In the genomic region with DNA sequence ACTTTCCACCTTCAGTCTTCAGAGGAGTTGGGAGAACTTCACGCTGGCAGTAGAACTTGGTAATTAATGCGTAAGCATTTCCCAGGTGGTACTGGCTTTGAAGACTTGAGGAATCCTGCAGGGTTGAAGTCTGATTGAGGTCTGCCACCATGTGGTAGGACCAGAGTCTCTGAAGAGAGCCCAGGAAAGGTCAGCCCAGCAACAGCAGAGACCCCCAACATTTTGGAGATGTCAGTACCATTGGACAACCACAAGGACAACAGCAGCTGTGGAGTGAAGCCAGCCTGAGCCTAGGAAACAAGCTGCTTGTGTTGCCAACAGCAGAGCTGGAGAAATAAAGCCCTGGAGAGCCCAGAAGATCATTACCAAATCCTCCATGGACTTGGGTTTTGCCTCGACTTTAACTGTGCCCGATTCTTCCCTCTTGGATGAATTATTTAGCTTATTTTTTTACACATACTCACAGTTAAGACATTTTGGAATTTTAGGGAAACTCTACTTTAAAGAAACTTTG, we compare ENCODE assay signal across 9 mouse cellular contexts. TPM values are rescaled to one million over a fixed set of nuclear protein-coding genes. Genes with fewer than 3 reads are reported as not detected.
A peak's percentile ranks its signal among the peaks of the same experiment; 100 is the strongest.
DNase-seq lines count a peak whose midpoint lies in the region; ATAC-seq and TF ChIP-seq lines count a peak whose summit lies in the region.
"Had no signal": no experiment of that assay in that cellular context is flagged by ENCODE, and none has a peak within 500 bp of the region (broad histone marks: within the 10 kb centered on the region; RNA-seq: fewer than 3 reads in every experiment).

No protein-coding gene starts in this region.

- ATAC-seq in kidney, embryonic 14.5 days (ENCODE audit: low FRiP score, low TSS enrichment) = no peak
- ATAC-seq in granulocyte monocyte progenitor cell, adult 5-6 weeks (replicated peaks; ENCODE audit: poor library complexity, severe bottlenecking) = no peak

- no peak for TF ChIP-seq POLR2A in kidney, adult 2 months (IDR thresholded peaks at IDR 0.05; ENCODE audit: low read depth, low read length)

- TF ChIP-seq CTCF in kidney, adult 2 months (conservative IDR thresholded peaks at IDR 0.05; ENCODE audit: insufficient read depth, insufficient read length, low read depth, low read length) = peak; percentile 27; the same call in 1 of the 2 replicates

- no peaks in the 10 kb centered on the region for H3K36me3 ChIP-seq in kidney, adult 2 months (ENCODE audit: control insufficient read depth, insufficient read depth, low read length)
- H3K36me3 ChIP-seq in kidney, embryonic 14.5 days (ENCODE audit: control insufficient read depth, insufficient read depth, low read length) = peaks cover 5% of the 10 kb centered on the region; the same call in 1 of the 2 replicates
- H3K36me3 ChIP-seq: neural tube, embryonic 13.5 days had no signal

- H3K4me3 ChIP-seq in kidney, adult 2 months (ENCODE audit: insufficient read depth, low read depth, low read length) = no peak overlapping the region
- H3K4me3 ChIP-seq in kidney, embryonic 14.5 days (ENCODE audit: low read length) = no peak overlapping the region
- H3K4me3 ChIP-seq: neural tube, embryonic 13.5 days had no signal

- DNase-seq in adrenal gland, postnatal 14 days = peak; percentile 34
- no peak for DNase-seq in adrenal gland, postnatal 4 days (ENCODE audit: low spot score in 2 of 2)
- DNase-seq in kidney, adult 2 months = peak; percentile 47
- DNase-seq in right cerebral cortex, postnatal 10 days (ENCODE audit: low spot score in 2 of 2) = peak; percentile 33 to 34
- DNase-seq in right cerebral cortex, postnatal 25 days = no peak
- DNase-seq in telencephalon, adult 2 months (ENCODE audit: low read depth, low spot score) = peak; percentile 4

- no peak overlapping the region for H3K9ac ChIP-seq in kidney, embryonic 14.5 days (ENCODE audit: low read depth, low read length)
- H3K9ac ChIP-seq: neural tube, embryonic 13.5 days had no signal

- H3K4me2 ChIP-seq in kidney, embryonic 14.5 days (replicated peaks; ENCODE audit: low read depth, low read length) = no peak overlapping the region
- H3K4me2 ChIP-seq: neural tube, embryonic 13.5 days had no signal

- 43% methylated on average over 4 of the region's 4 CpGs for WGBS in kidney, adult 2 months
- WGBS in kidney, embryonic 14.5 days = 72% methylated on average over 4 of the region's 4 CpGs

- no peaks in the 10 kb centered on the region for H3K27me3 ChIP-seq in kidney, adult 2 months (replicated peaks; ENCODE audit: control insufficient read depth, insufficient read depth, low read length)
- no peaks in the 10 kb centered on the region for H3K27me3 ChIP-seq in kidney, embryonic 14.5 days (ENCODE audit: control insufficient read depth, insufficient read depth, low read length)
- H3K27me3 ChIP-seq: neural tube, embryonic 13.5 days had no signal

- H3K27ac ChIP-seq in kidney, adult 2 months (ENCODE audit: insufficient read depth, low read depth, low read length) = no peak overlapping the region
- H3K27ac ChIP-seq in kidney, embryonic 14.5 days (ENCODE audit: low read depth, low read length) = no peak overlapping the region
- H3K27ac ChIP-seq: neural tube, embryonic 13.5 days had no signal

- no peaks in the 10 kb centered on the region for H3K9me3 ChIP-seq in kidney, embryonic 14.5 days (ENCODE audit: control insufficient read depth, low read length)
- H3K9me3 ChIP-seq: neural tube, embryonic 13.5 days had no signal

- H3K4me1 ChIP-seq in kidney, adult 2 months (ENCODE audit: control insufficient read depth, insufficient read depth, low read length) = peaks cover 12% of the 10 kb centered on the region
- no peaks in the 10 kb centered on the region for H3K4me1 ChIP-seq in kidney, embryonic 14.5 days (ENCODE audit: control insufficient read depth, insufficient read depth, low read length)

RNA-seq across cellular contexts. Expression of gene Arih1, which starts 27.4 kb away (rescaled TPM):
- total RNA-seq in adrenal gland, postnatal 14 days (2021) = 94.2 and 107 TPM in 2 replicates
- 100 to 1,000 TPM; 101 to 113 TPM for total RNA-seq in adrenal gland, postnatal 4 days (2021)
- polyA plus RNA-seq in kidney, adult 2 months (2012; rRNA removed) = 14.3 and 16.9 TPM in 2 replicates
- 18.3 and 24.5 TPM in 2 replicates for polyA plus RNA-seq in kidney, embryonic 14.5 days (2014; fragmentation: Nextera tagmentation; extraction: Ambion mirVana)
- total RNA-seq in granulocyte monocyte progenitor cell, adult 5-6 weeks (2014; fragmentation: Nextera tagmentation) = 70.9 and 79.7 TPM in 2 replicates
- 59.9 and 89.5 TPM in 2 replicates for total RNA-seq in granulocyte monocyte progenitor cell, adult 5-6 weeks (2017)

Comparison
In these comparisons a context has a peak if more than half of its experiments do, and no peak if none do; other contexts are left out.
1. DNase-seq: peak in adrenal gland, postnatal 14 days (single experiment), kidney, adult 2 months (single experiment), right cerebral cortex, postnatal 10 days (2 of 2) and telencephalon, adult 2 months (single experiment); none in adrenal gland, postnatal 4 days (0 of 2) and right cerebral cortex, postnatal 25 days (single experiment).